Mouse (Mus musculus) heart, embryonic 10.5 days (tissue): Measurements from ENCODE around the gene Med10. TPM values are rescaled to one million over a fixed set of nuclear protein-coding genes. Genes with fewer than 3 reads are reported as not detected.

Experiments
- DNase-seq: peaks from one replicate; pipeline ENCODE4 v3.0.0-alpha.2; 2017; ENCODE audit warnings: low spot score
- H3K27ac ChIP-seq: fragments of 300-500 bp; sonication (generic); 2 replicates; pipeline ENCODE4 v1.5.1; 2016; ENCODE audit warnings: mild to moderate bottlenecking
- H3K27me3 ChIP-seq: fragments of 300-500 bp; sonication (generic); 2 replicates; pipeline ENCODE4 v1.6.1; 2016; ENCODE audit warnings: mild to moderate bottlenecking; ENCODE audit not compliant: poor library complexity, insufficient read depth, severe bottlenecking
- H3K36me3 ChIP-seq: fragments of 300-500 bp; sonication (generic); 2 replicates; pipeline ENCODE4 v1.6.1; 2016; ENCODE audit warnings: mild to moderate bottlenecking, moderate library complexity
- H3K4me1 ChIP-seq: fragments of 300-500 bp; sonication (generic); 2 replicates; pipeline ENCODE4 v1.6.1; 2016; ENCODE audit warnings: mild to moderate bottlenecking
- H3K4me3 ChIP-seq: fragments of 300-500 bp; sonication (generic); 2 replicates; pipeline ENCODE4 v1.5.1; 2016; ENCODE audit warnings: mild to moderate bottlenecking, moderate library complexity
- H3K9me3 ChIP-seq: fragments of 300-500 bp; sonication (generic); 2 replicates; pipeline ENCODE4 v1.6.1; 2016; ENCODE audit warnings: mild to moderate bottlenecking, moderate library complexity
- WGBS: fragments of 180-500 bp; shearing (Covaris S2); methylation state at CpG from one replicate; pipeline ENCODE4 v1.1.7; 2016; 5-methylcytosine and 5-hydroxymethylcytosine counted together
- polyA plus RNA-seq: library from polyadenylated mRNA; unstranded; fragments of >200 nt; fragmentation: Nextera tagmentation; extraction: Ambion mirVana; gene quantifications from 2 replicates; pipeline ENCODE4 v1.2.1, GENCODE M21; 2016

Med10 gene
- polyA plus RNA-seq, 1 experiment from 2014 or later, result 154 TPM

DNA sequence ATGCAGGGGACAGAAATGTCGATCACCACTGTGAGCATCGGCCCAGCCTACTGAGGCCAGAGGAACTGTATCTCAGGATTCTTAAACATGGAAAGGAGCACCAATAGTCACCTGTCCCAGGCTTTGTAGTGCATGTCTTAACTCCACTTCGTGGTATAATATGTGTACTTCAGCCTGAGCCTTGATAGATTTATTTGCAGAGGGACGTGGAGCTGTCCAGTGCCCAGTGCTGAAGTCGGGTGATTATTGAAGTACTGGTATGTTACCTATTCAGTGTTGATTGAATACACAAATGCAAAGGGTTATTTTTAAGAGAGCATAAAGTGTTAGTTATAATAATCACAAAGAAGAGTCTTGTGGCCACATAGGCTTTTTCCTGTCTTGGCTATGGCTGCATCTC is 50.1 kb downstream of the Med10 start:
- Histone ChIP-seq H3K4me3 (no peak overlapping the region), H3K27me3 (no peaks in the 10 kb centered on the region), H3K36me3 (no peaks in the 10 kb centered on the region), H3K4me1 (no peaks in the 10 kb centered on the region), H3K9me3 (no peaks in the 10 kb centered on the region), H3K27ac (no peak overlapping the region)
- WGBS, result 64% methylated on average over 5 of the region's 5 CpGs
- no peak for DNase-seq

DNA sequence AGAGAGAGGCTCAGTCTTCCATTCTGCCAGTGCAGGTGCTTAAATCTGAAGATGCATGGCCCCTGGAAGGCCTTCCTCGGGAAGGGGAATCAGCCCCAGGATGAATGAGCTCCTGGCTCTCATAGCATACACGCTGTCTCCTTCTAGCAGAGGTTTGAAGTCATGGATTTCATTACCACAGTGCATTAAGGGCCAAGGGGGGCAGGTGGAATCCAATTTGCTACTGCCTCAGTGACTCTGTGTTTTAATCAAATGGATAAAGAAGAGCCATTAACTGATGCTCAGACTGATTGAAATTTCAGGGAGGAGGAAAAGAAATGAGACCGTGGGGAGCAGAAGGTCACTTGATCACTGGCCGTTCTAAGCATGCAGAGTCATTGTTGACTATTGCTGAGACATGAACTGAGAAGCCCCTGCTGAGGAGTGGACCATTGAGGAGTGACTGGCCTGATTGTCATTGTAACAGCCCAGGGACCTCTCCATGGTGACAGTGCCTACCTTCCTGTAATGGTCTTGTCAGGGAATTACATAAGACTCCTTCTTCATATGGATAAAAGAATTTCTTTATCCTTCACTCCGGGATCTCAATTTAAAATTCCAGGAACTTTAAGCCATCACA is 51.3 kb downstream of the Med10 start:
- DNase-seq, result no peak
- 68% methylated on average over 5 of the region's 5 CpGs for WGBS
- H3K27ac ChIP-seq, result no peak overlapping the region

DNA sequence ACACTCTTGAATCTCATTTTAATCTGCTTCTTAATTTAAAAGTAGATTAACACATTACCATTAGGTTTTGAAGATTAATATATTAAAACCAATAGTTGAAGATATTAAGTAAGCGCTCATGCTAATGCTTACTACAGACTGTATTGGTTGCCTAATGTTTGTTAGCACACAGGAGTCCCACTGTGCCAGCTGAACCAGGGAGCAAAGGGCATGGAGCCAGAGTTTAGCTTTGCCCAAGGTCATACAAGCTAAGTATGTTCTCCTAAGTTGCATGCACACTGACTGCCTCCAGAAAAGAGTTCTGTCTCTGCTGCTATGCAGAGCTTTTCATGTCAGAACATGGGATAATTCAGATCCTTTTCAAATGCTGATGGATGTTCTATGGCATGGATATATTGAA is 53.7 kb downstream of the Med10 start:
- no peaks in the 10 kb centered on the region for H3K36me3 ChIP-seq
- WGBS, result 91% methylated on average over 1 of the region's 1 CpGs
- no peaks in the 10 kb centered on the region for H3K27me3 ChIP-seq
- no peak overlapping the region for H3K27ac ChIP-seq
- no peak for DNase-seq
- H3K9me3 ChIP-seq, result no peaks in the 10 kb centered on the region
- no peak overlapping the region for H3K4me3 ChIP-seq
- H3K4me1 ChIP-seq, result no peaks in the 10 kb centered on the region

More for the DNA sequence above, 51.3 kb downstream of the Med10 start:
- Histone ChIP-seq H3K9me3 (no peaks in the 10 kb centered on the region), H3K4me3 (no peak overlapping the region), H3K27me3 (no peaks in the 10 kb centered on the region), H3K4me1 (no peaks in the 10 kb centered on the region), H3K36me3 (no peaks in the 10 kb centered on the region)

DNA sequence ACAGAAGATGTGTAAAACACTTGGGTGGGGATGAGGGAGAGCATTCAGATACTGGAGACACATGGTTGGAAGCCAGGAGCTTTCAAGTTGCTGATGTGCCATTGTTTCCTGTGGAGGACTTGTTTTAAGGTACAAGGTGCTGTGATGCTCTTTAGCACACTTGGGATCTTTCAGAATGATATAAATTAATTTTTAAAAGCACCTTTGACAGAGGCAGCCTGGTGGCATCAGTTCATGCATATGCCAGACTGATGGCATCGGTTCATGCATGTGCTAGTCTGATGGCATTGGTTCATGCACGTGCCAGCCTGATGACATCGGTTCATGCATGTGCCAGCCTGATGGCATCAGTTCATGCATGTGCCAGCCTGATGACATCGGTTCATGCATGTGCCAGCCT is 60.1 kb downstream of the Med10 start:
- WGBS, result 95% methylated on average over 4 of the region's 4 CpGs
- no peak for DNase-seq
- Histone ChIP-seq H3K27ac (no peak overlapping the region), H3K4me3 (no peak overlapping the region), H3K27me3 (no peaks in the 10 kb centered on the region), H3K36me3 (no peaks in the 10 kb centered on the region), H3K4me1 (no peaks in the 10 kb centered on the region), H3K9me3 (no peaks in the 10 kb centered on the region)

DNA sequence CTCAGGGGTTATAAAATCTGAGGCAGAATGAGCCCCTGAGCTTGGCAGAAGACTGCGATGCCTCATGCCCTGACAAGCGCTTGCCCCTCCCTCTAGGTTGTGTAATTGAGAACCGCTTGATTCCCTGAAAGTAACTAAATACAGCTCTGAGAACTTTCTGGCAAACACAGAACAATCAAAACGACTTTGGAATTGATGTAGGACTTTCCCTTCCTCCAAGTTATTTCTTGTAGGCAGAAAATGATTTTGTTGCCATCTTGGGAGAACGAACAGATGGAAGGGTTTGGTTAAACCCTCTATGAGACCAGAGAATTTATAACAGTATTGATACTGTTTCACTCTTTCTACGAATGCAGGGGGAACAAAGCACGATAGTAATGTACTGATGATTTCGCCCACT is 62.7 kb downstream of the Med10 start:
- Histone ChIP-seq H3K36me3 (no peaks in the 10 kb centered on the region), H3K9me3 (no peaks in the 10 kb centered on the region), H3K4me1 (no peaks in the 10 kb centered on the region), H3K4me3 (no peak overlapping the region), H3K27ac (no peak overlapping the region), H3K27me3 (no peaks in the 10 kb centered on the region)
- no peak for DNase-seq
- WGBS, result 75% methylated on average over 8 of the region's 8 CpGs

Other genes with a start within 250 kb of the Med10 start
- gene Srd5a1, start 191.0 kb upstream of the Med10 start, polyA plus RNA-seq, result 8.5 and 12.0 TPM in 2 replicates
- gene Ube2ql1, start 62.5 kb upstream of the Med10 start, polyA plus RNA-seq, result 0.80 and 0.98 TPM in 2 replicates